Mouse (Mus musculus) retina, embryonic 14.5 days (tissue): ENCODE data around the gene Nfyb.

Experiments
- DNase-seq: peaks from one replicate; pipeline ENCODE4 v3.0.0-alpha.2; 2015; ENCODE audit warnings: low spot score

The Nfyb gene

DNA sequence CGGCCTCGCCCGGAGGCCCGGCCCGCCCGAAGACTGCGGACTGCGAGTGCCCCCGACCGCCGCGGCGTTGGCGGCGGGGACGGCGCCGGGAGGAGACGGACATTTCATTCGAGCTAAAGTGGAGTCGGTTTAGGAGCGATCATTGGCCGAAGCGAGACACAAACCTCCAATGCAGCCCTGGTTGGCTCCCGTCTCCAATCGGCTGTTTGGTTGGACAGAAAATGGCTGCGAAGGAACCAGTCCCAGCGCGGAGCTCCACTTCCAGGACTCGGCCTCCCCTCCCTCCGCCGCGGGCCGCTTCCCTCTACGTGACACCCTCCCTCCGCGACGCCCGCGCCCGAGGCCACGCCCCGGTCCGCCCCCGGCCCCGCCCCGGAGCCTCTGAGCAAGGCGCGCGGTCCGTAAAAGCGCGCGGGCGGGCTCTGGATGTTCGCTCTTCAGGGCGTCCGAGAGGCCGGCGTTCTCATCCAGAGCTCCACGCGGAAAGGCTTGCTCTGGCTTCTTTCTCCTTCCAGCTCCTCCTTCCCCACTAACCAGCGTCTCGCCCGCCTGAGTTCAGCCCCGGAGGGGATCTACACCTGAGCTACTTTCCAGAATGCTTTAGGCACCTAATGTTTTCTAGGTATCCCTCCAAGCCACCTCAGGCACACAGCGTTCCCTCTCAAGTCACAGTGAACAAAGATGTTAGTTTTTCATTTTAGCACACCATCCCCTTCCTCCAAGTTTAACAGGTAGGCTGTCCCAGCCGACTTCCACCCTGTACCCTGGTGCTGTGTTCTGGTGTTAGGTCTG lies at the start of gene Nfyb:
Gene Nfyb (minus strand): TSS at position 305 of the 792 bp plus-strand sequence.
- DNase-seq: peak; percentile 97

- DNase-seq: peak; percentile 85
These were observed 48.0 kb upstream of the Nfyb start for GRCm38 (mm10) chr10:82811855-82812431.

- no peak for DNase-seq
These were observed 45.4 kb upstream of the Nfyb start for GRCm38 (mm10) chr10:82809352-82809751.

GRCm38 (mm10) chr10:82808891-82809290 lies 44.9 kb upstream of the Nfyb start:
- no peak for DNase-seq

GRCm38 (mm10) chr10:82808155-82808554 lies 44.2 kb upstream of the Nfyb start:
- no peak for DNase-seq

- DNase-seq: no peak
These were observed 43.3 kb upstream of the Nfyb start for GRCm38 (mm10) chr10:82807238-82807637.

- no peak for DNase-seq
These were observed 42.5 kb upstream of the Nfyb start for GRCm38 (mm10) chr10:82806414-82806813.

DNA sequence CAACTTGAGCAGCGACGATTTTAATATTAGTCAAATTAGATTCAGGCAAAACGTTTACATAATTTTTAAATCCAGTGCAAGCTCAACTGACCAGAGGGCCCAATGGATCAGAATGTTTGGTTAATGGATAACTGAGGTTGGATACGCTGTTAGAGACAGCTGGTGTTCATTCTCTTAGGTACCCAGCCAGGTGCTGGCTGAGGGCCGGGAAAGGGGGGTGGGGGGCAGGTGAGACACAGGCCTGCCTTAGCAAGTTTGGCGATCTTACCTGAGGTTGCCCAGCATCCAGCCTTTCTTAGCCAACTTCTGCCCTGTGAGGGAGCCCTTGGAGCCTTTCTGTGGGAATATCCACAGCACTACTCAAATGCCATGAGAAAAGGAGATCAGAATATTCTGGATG lies 41.2 kb upstream of the Nfyb start:
- DNase-seq: no peak

GRCm38 (mm10) chr10:82804396-82804795 lies 40.5 kb upstream of the Nfyb start:
- DNase-seq: no peak

DNA sequence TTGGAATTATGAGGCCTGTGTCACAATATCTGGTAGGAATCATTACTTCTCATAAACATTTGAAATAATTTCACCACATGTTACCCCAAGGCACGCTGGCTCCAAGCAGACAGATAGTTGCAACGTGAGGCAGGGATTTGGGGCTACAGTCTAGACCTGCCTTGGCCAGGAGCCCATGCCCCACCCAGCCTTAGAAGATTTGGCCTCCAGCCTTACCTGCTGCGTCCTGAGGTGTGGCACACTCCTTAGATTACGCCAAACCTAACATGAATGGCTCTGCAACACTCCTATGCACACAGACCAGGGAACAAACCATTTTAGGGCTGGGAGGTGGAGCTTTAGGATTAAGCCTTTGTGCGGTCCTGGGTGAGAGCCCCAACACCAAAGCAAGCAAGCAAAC lies 36.1 kb upstream of the Nfyb start:
- DNase-seq: no peak

DNA sequence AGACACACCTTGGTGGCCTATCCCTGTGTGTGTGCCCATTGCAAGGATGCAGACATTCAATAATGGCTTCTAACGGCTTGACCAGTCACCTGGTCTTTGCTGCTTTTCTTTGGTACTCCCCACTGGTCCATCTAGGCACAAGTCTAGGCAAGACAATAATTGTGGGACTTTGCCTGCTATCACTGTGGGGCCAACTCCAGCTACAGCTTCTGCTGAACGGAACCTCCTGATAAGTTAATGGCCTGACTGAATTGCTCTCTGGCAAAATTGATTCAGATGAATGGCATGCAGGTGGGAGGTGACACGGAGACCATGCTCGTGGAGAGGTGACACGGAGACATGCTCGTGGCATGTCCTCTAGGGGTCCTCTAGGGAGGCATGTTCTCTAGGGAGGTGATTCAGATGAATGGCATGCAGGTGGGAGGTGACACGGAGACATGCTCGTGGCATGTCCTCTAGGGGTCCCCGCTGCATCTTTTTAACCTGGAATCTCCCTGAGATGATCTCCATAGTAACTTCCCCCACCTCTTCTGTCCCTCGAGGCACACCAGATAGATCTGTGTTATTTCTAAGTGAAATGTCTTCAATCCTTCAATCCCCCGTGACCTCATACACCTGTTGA lies 34.5 kb upstream of the Nfyb start:
- DNase-seq: no peak

DNA sequence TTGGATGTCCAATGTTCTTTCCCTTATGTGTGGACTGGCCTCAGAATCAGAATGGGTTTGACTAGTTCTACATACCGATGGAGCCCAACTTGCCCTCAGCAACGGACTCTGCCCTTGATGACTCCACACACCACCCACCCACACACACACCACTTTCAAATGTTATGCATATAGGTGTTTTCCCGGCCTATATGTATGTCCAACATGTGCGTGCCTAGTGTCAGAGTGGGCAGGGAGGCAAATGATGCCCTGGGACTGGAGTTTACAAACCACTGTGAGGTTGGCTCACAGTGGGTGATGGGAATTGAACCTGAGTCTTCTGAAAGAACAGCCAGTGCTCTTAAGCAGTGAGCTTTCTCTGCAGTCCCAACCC lies 33.2 kb upstream of the Nfyb start:
- DNase-seq: no peak

DNA sequence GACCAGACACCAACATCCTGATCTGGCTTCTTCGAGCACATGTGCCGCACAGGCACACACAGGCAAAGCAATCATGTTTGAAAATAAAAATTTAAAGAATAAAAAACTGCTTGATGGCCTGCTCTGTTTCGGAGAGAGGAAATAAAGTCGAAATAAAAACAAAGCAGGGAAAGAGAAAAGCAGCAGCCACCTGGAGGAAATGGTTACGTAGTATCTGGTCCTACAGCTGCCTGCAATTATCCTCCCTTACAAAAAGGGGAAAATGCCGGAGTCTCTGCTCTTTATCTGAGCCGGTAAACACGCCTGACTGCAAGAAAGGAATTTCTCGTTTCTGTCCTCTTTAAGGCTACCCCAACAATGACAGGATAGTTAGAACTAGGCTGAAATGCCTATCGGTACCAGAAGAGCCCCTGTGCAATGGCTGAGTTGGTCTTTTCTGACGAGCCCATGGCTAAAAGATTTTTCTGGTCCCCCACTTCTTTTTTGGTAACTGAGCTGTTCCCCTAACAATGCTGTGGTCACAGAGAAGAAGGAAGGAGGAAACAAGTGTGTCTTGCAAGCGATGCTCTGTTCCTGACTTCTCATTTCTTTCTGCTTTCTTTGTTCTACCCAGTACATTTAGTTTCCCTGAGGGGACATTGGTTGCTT lies 32.7 kb upstream of the Nfyb start:
- no peak for DNase-seq

- no peak for DNase-seq
These were observed 31.8 kb upstream of the Nfyb start for GRCm38 (mm10) chr10:82795767-82796166.

DNA sequence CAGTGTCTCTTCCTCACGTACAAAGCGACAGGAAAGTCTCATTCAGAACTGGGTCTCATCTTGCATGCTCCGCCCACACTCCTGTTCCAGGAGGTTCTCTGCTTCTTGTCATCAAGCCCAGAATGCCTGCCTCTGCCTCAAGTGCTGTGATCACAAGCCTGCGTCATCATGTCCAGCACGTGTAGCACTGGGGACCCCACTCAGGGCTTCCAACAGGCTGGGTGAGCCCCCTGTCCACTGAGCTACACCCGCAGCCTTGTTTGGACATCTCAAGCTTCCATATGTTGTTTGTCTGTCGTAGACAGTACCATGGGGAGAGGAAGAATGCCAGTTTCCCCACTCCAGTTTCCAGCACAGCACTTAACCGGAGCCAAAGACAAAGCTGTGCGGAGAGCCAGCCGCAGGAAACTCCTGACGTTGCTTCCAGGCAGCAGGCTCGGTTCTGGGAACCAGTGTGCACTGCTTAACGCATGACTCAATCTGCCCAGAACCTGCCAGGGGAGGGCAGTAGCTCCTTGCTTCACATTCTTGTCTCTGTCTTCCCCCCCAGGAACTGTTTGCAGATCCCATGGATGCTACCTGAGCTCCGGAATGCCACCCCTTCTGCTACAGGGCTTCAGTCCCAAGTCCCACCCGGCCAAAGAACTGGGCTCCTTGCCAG lies 31.3 kb upstream of the Nfyb start:
- DNase-seq: no peak

DNA sequence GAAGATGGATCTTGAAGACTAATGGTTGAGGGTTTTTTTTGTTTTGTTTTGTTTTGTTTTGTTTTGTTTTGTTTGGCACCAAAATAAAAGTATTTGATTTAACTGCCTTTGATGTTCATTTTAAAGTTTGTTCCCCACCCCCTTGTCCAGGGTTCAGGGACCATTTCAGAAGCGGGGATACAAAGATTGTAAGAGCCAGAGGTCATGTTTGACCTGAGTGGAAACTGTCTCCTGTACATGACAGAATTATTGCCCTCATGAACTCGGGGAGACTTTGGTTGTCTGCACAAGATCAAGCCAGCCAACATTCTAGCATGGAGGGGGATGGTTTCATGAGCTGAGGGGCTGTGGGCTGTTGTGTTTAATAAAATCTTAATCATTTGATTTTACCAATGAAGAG lies 28.4 kb upstream of the Nfyb start:
- DNase-seq: no peak

- no peak for DNase-seq
These were observed 27.8 kb upstream of the Nfyb start for GRCm38 (mm10) chr10:82791713-82792112.

GRCm38 (mm10) chr10:82790504-82790903 lies 26.6 kb upstream of the Nfyb start:
- no peak for DNase-seq

- no peak for DNase-seq
These were observed 25.2 kb upstream of the Nfyb start for GRCm38 (mm10) chr10:82789181-82789580.

DNA sequence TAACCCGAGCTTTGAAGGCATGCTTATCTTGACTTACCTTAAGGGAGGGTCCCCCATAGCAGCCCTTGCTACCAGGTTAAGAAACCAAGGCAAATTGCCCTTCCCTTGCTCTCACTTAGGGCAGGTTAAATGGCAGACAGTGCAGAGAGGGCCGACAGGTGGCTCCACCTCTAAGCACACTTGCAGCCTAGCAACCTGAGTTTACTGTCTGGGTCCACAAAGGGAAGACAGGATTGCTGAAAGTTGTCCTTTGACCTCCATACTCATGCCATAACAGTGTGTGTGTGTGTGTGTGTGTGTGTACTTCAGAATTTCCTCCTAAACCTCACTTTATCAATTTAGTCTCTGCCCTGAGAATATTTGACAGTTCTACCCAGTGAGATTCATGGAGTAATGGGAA lies 18.5 kb upstream of the Nfyb start:
- DNase-seq: no peak

GRCm38 (mm10) chr10:82780816-82781215 lies 16.9 kb upstream of the Nfyb start:
- DNase-seq: no peak

DNA sequence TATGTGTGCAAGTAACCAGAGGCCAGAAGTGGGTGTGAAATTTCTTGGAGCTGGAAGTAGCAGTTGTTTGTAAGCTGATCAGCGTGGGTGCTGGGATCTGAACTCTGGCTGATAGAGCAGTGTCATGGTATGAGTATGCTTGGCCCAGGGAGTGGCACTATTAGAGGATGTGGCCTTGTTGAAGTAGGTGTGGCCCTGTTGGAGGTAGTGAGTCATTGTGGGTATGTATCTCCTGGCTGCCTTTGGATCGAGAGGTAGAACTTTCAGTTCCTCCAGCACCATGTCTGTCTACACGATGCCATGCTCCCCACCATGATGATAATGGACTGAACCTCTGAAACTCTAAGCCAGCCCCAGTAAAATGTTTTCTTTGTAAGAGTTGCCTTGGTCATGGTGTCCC lies 16.4 kb upstream of the Nfyb start:
- DNase-seq: no peak
